Comparison of ENCODE assay signal across 23 mouse cellular contexts in the genomic region with DNA sequence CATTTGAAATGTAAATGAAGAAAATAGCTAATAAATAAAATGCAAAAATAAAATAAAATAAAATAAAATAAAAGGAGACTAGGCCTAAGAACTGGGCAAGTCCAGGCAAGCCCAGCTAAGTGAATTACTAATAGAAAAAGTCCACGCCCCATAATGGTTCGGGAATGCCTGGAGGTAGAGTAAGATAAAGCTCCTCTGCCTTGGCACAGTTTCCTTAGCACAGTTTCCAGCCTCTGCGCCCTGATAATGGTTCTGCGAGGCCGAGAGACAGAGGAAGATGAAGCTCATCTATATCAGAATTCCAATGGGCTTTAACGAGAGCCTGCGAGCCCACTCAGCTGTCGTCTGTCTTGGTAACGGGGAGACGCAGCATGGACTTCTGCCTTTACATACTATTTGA. TPM values are rescaled to one million over a fixed set of nuclear protein-coding genes. Genes with fewer than 3 reads are reported as not detected.
DNase-seq lines count a peak whose midpoint lies in the region; ATAC-seq lines count a peak whose summit lies in the region.
"Had no signal": no experiment of that assay in that cellular context is flagged by ENCODE, and none has a peak within 500 bp of the region (broad histone marks: within the 10 kb centered on the region; RNA-seq: fewer than 3 reads in every experiment).

No protein-coding gene starts in this region.

- DNase-seq in spleen, adult 12 weeks (ENCODE audit: low spot score) = peak; percentile 36
- no peak for DNase-seq in spleen, postnatal 14 days (ENCODE audit: low spot score in 2 of 2)
- peak; percentile 30 for DNase-seq in gonadal fat pad, adult 2 months (ENCODE audit: low read depth)
- no peak for DNase-seq in heart, postnatal 14 days
- DNase-seq in thymus, postnatal 36 days = no peak
- DNase-seq in left cerebral cortex, postnatal 14 days (ENCODE audit: low spot score in 2 of 2) = no peak
- DNase-seq: cerebellum, adult 2 months; cerebellum, postnatal 25 days; embryo, embryonic 11 days; gastrocnemius, postnatal 10 days; heart, adult 2 months; heart, postnatal 36 days; kidney, adult 11 months; kidney, postnatal 4 days; lung, postnatal 36 days; thymus, postnatal 25 days had no signal

- peaks cover 61% of the 10 kb centered on the region for H3K4me1 ChIP-seq in liver, embryonic 15.5 days (replicated peaks)
- H3K4me1 ChIP-seq: hindbrain, embryonic 13.5 days; lung, embryonic 15.5 days; neural tube, embryonic 15.5 days had no signal

- ATAC-seq in liver, embryonic 15.5 days (ENCODE audit: insufficient read depth) = peak; percentile 33; the same call in 1 of the 2 replicates
- ATAC-seq: forebrain, embryonic 16.5 days had no signal

- no peaks in the 10 kb centered on the region for H3K27me3 ChIP-seq in liver, embryonic 15.5 days
- H3K27me3 ChIP-seq: embryonic facial prominence, embryonic 13.5 days; hindbrain, embryonic 13.5 days; lung, embryonic 15.5 days; neural tube, embryonic 15.5 days had no signal

- no peak overlapping the region for H3K4me3 ChIP-seq in liver, embryonic 15.5 days (replicated peaks)
- H3K4me3 ChIP-seq: embryonic facial prominence, embryonic 13.5 days; heart, adult 2 months; hindbrain, embryonic 13.5 days; lung, embryonic 15.5 days; neural tube, embryonic 15.5 days had no signal

- 0 out of 2 replicates have a peak, but pooled peaks cover 9% of the 10 kb centered on the region for H3K36me3 ChIP-seq in liver, embryonic 15.5 days (replicated peaks)
- H3K36me3 ChIP-seq: lung, embryonic 15.5 days had no signal

- no peaks in the 10 kb centered on the region for H3K9me3 ChIP-seq in liver, embryonic 15.5 days (replicated peaks)
- H3K9me3 ChIP-seq: embryonic facial prominence, embryonic 13.5 days; hindbrain, embryonic 13.5 days; lung, embryonic 15.5 days; neural tube, embryonic 15.5 days had no signal

- H3K27ac ChIP-seq in liver, embryonic 15.5 days (replicated peaks) = no peak overlapping the region; the same call in 1 of the 2 replicates
- H3K27ac ChIP-seq: embryonic facial prominence, embryonic 13.5 days; heart, adult 2 months; hindbrain, embryonic 13.5 days; lung, embryonic 15.5 days; neural tube, embryonic 15.5 days had no signal

- H3K4me2 ChIP-seq in liver, embryonic 15.5 days = no peak overlapping the region; the same call in 1 of the 2 replicates
- H3K4me2 ChIP-seq: embryonic facial prominence, embryonic 13.5 days; hindbrain, embryonic 13.5 days; lung, embryonic 15.5 days; midbrain, embryonic 11.5 days; neural tube, embryonic 15.5 days had no signal

- WGBS in liver, embryonic 15.5 days (ENCODE audit: insufficient replicate concordance) = 46% methylated on average over 10 of the region's 10 CpGs

- no peak overlapping the region for H3K9ac ChIP-seq in liver, embryonic 15.5 days
- H3K9ac ChIP-seq: embryonic facial prominence, embryonic 13.5 days; hindbrain, embryonic 13.5 days; lung, embryonic 15.5 days; neural tube, embryonic 15.5 days had no signal

- intact Hi-C loops in heart, postnatal 14 days (cut with DNase I) = no loop called here
- intact Hi-C loops in left cerebral cortex, postnatal 14 days (cut with DNase I) = no loop called here

RNA-seq across cellular contexts. Expression of gene Ift80, which starts 25.2 kb away (rescaled TPM):
- 2.7 and 3.3 TPM in 2 replicates for polyA plus RNA-seq in gonadal fat pad, adult 2 months (2012; rRNA removed)
- 5.6 and 6.0 TPM in 2 replicates for polyA plus RNA-seq in liver, embryonic 15.5 days (2015; fragmentation: Nextera tagmentation; extraction: Ambion mirVana)
- 1 to 10 TPM; 7.8 to 8.0 TPM for total RNA-seq in heart, postnatal 14 days (2021)
- 10 to 100 TPM; 17.6 to 17.7 TPM for total RNA-seq in left cerebral cortex, postnatal 14 days (2021)

RNA-seq across cellular contexts. Expression of gene Smc4, which starts 25.4 kb away (rescaled TPM):
- 2.2 and 2.9 TPM in 2 replicates for polyA plus RNA-seq in gonadal fat pad, adult 2 months (2012; rRNA removed)
- 131 and 146 TPM in 2 replicates for polyA plus RNA-seq in liver, embryonic 15.5 days (2015; fragmentation: Nextera tagmentation; extraction: Ambion mirVana)
- 10 to 100 TPM; 25.9 to 31.1 TPM for total RNA-seq in heart, postnatal 14 days (2021)
- 1 to 10 TPM; 6.4 to 8.2 TPM for total RNA-seq in left cerebral cortex, postnatal 14 days (2021)

Comparison
In these comparisons a context has a peak if more than half of its experiments do, and no peak if none do; other contexts are left out.
1. DNase-seq: peak in spleen, adult 12 weeks (single experiment) and gonadal fat pad, adult 2 months (single experiment); none in spleen, postnatal 14 days (0 of 2), heart, postnatal 14 days (0 of 2), thymus, postnatal 36 days (0 of 2) and left cerebral cortex, postnatal 14 days (0 of 2).